Mouse (Mus musculus) ES-E14 (cell line): ENCODE data around the gene Tgoln1. TPM values are rescaled to one million over a fixed set of nuclear protein-coding genes. Genes with fewer than 3 reads are reported as not detected.

Source experiments
- DNase-seq: peaks from one replicate; pipeline ENCODE4 v3.0.0-alpha.2; 2013; ENCODE audit warnings: low read depth, low spot score
- H3K27ac ChIP-seq: 2 replicates; pipeline ENCODE4 v1.5.1; 2012; ENCODE audit warnings: low read depth, mild to moderate bottlenecking, low read length, moderate library complexity, mixed read lengths; ENCODE audit not compliant: poor library complexity, insufficient read depth, severe bottlenecking
- H3K36me3 ChIP-seq: 2 replicates; pipeline ENCODE4 v1.6.1; 2012; ENCODE audit warnings: mild to moderate bottlenecking, low read length, moderate library complexity, mixed read lengths; ENCODE audit not compliant: control insufficient read depth, poor library complexity, insufficient read depth, severe bottlenecking
- H3K4me1 ChIP-seq, 2 experiments: fragments of 150-350 bp in 1 of 2; sonication (generic) in 1 of 2; 2 replicates each; pipeline ENCODE4 v1.6.1; 2012; ENCODE audit warnings: low read length in 2 of 2, mild to moderate bottlenecking in 1 of 2, mixed read lengths in 1 of 2; ENCODE audit not compliant: control insufficient read depth in 2 of 2, insufficient read depth in 2 of 2, poor library complexity in 1 of 2
- H3K4me3 ChIP-seq, 2 experiments: fragments of 150-350 bp in 1 of 2; sonication (generic) in 1 of 2; 2 replicates each; pipeline ENCODE4 v1.5.1; 2012; ENCODE audit warnings: low read length in 2 of 2, low read depth in 1 of 2, mild to moderate bottlenecking in 1 of 2, mixed read lengths in 1 of 2; ENCODE audit not compliant: insufficient read depth in 1 of 2, poor library complexity in 1 of 2, severe bottlenecking in 1 of 2
- H3K9ac ChIP-seq: 2 replicates; pipeline ENCODE4 v1.6.1; 2012; ENCODE audit warnings: low read depth, mild to moderate bottlenecking, low read length, mixed read lengths; ENCODE audit not compliant: poor library complexity, insufficient read depth, severe bottlenecking
- H3K9me3 ChIP-seq: fragments of 150-350 bp; sonication (generic); 2 replicates; pipeline ENCODE4 v1.6.1; 2012; ENCODE audit warnings: low read depth, mild to moderate bottlenecking, low read length; ENCODE audit not compliant: control insufficient read depth, insufficient read depth
- CHD2 ChIP-seq: IDR thresholded peaks from 2 replicates; pipeline ENCODE4 v1.6.1; 2014; ENCODE audit warnings: mild to moderate bottlenecking, low read depth, low read length, inconsistent platforms
- HCFC1 ChIP-seq: IDR thresholded peaks from 2 replicates; pipeline ENCODE4 v1.6.1; 2012; ENCODE audit warnings: low read length, inconsistent platforms, borderline replicate concordance; ENCODE audit not compliant: insufficient read depth
- MAFK ChIP-seq: IDR thresholded peaks from 2 replicates; pipeline ENCODE4 v1.6.1; 2014; ENCODE audit warnings: mild to moderate bottlenecking, low read depth, low read length, inconsistent platforms; ENCODE audit not compliant: insufficient read depth
- ZC3H11A ChIP-seq: IDR thresholded peaks from 2 replicates; pipeline ENCODE4 v1.6.1; 2012; ENCODE audit warnings: low read depth, mild to moderate bottlenecking, inconsistent platforms, low read length, borderline replicate concordance
- ZNF384 ChIP-seq: IDR thresholded peaks from 2 replicates; pipeline ENCODE4 v1.6.1; 2012; ENCODE audit warnings: low read depth, low read length, inconsistent platforms
- in situ Hi-C, 2 experiments: fragments of 600-800 bp; cut with MboI; formaldehyde crosslinking; loops; one replicate each; pipeline ENCODE4 v1.15.1; 2025; ENCODE audit warnings: low sequenced_read_pairs in 2 of 2, inconsistent platforms in 1 of 2; ENCODE audit not compliant: unreplicated experiment in 2 of 2
- total RNA-seq: library from RNA; depleted of rRNA; stranded (reverse); fragments of 300-350 nt; gene quantifications from 2 replicates; pipeline ENCODE4 v1.2.3, GENCODE M21; 2012

Tgoln1 gene
- total RNA-seq, 1 experiment: 57.7 TPM

DNA sequence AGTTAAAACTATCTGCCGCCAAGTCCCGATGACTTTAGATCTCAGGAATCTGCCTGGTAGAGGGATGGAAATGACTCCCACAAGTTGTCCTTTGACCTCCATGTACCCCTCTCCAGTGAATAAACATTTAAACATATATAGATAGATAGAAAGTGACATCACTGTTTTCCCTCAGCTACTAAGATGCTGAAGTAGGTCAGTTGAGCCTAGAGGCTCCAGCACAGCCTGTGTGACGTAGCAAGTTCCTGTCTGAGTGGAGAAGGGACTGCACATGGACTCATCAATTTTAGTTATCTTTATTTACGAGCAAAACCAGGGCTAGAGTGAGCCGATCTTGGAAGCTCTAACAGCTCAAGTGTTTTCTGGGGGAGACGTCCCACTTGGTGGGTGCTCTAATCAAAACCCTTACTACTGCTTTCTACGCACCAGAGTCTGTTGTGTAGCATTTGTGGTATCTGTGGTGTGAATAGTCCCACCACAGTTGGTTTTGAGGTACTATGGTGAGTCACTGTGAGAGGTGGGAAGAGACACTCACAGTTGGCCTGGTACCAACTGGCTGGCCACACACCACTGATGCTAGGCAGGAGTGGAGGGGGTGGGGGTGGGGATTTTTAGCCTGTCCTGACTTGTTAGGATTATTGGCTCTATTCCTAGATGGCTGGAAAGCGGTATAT is 43.1 kb upstream of the Tgoln1 start:
- no peak overlapping the region for H3K4me3 ChIP-seq
- DNase-seq: no peak
- H3K27ac ChIP-seq: no peak overlapping the region
- peaks cover 4 to 5% of the 10 kb centered on the region in 2 experiments; a peak in 3 of 4 replicates for H3K4me1 ChIP-seq
- H3K36me3 ChIP-seq: no peaks in the 10 kb centered on the region
- H3K9me3 ChIP-seq: no peaks in the 10 kb centered on the region
- in situ Hi-C loops: no loop called here
- TF ChIP-seq MAFK (no peak), CHD2 (no peak), HCFC1 (no peak), ZC3H11A (no peak), ZNF384 (no peak)
- no peak overlapping the region for H3K9ac ChIP-seq

DNA sequence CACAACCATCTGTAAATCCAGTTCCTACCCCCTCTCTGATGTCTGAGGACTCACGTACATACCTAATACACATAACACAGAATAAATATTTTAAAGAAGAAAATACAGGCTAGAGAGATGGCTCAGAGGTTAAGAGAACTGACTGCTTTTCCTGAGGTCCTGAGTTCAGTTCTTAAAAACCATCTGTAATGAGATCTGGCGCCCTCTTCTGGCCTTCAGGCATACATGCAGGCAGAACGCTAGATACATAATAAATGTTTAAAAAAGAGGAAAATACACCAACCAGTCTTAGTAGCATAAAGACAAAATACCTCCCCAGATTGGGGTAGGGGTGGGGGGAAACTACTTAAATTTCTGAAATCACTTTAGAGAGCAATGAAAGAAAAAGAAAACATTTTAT is 41.2 kb upstream of the Tgoln1 start:
- DNase-seq: peak; percentile 49
- H3K4me1 ChIP-seq: peaks cover 4 to 5% of the 10 kb centered on the region in 2 experiments; a peak in 3 of 4 replicates
- no peak overlapping the region for H3K9ac ChIP-seq
- no peaks in the 10 kb centered on the region for H3K9me3 ChIP-seq
- no peaks in the 10 kb centered on the region for H3K36me3 ChIP-seq
- H3K27ac ChIP-seq: no peak overlapping the region
- TF ChIP-seq CHD2 (no peak), ZC3H11A (no peak; the same call in 1 of the 2 replicates), HCFC1 (no peak), MAFK (no peak), ZNF384 (no peak)
- in situ Hi-C loops: no loop called here
- H3K4me3 ChIP-seq: no peak overlapping the region

- in situ Hi-C loops: no loop called here
- Histone ChIP-seq H3K9me3 (no peaks in the 10 kb centered on the region), H3K4me3 (peak overlapping the region in 1 of 2 experiments; percentile 54; a peak in 2 of 4 replicates), H3K4me1 (peaks cover 4 to 5% of the 10 kb centered on the region in 2 experiments; a peak in 3 of 4 replicates), H3K36me3 (no peaks in the 10 kb centered on the region), H3K27ac (no peak overlapping the region), H3K9ac (no peak overlapping the region)
- no peak for TF ChIP-seq ZC3H11A
- TF ChIP-seq HCFC1: no peak
- no peak for TF ChIP-seq ZNF384
- no peak for TF ChIP-seq CHD2
- TF ChIP-seq MAFK: no peak
- no peak for DNase-seq
These were observed 39.2 kb upstream of the Tgoln1 start for GRCm38 (mm10) chr6:72656053-72656442.

- Histone ChIP-seq H3K4me1 (peaks cover 5% of the 10 kb centered on the region in 2 experiments; a peak in 3 of 4 replicates), H3K9me3 (no peaks in the 10 kb centered on the region), H3K4me3 (peak overlapping the region; percentile 54 to 60), H3K9ac (peak overlapping the region; percentile 43; the same call in 1 of the 2 replicates), H3K36me3 (no peaks in the 10 kb centered on the region), H3K27ac (0 out of 2 replicates have a peak overlapping the region, but pooled peaks have one; percentile 36)
- in situ Hi-C loops: no loop called here
- DNase-seq: no peak
- TF ChIP-seq ZNF384 (no peak), MAFK (no peak), ZC3H11A (no peak), CHD2 (no peak)
These were observed 38.7 kb upstream of the Tgoln1 start for GRCm38 (mm10) chr6:72655309-72656052.
